Mouse (Mus musculus) gastrocnemius, adult 2 months (tissue): ENCODE results near the gene Gpbar1. TPM values are rescaled to one million over a fixed set of nuclear protein-coding genes. Genes with fewer than 3 reads are reported as not detected.
A peak's percentile ranks its signal among the peaks of the same experiment; 100 is the strongest.
"Not testable (repeated sequence)": the region's sequence is repeated elsewhere in the genome, so short reads cannot be mapped to it uniquely, and the experiment has no call there.

ENCODE experiments used
- DNase-seq: peaks from one replicate; pipeline ENCODE4 v3.0.0; 2022
- H3K27ac ChIP-seq: fragments of 200-600 bp; 2 replicates; pipeline ENCODE4 v1.8.1; 2022; ENCODE audit warnings: mild to moderate bottlenecking
- H3K4me3 ChIP-seq: fragments of 200-600 bp; 2 replicates; pipeline ENCODE4 v1.8.1; 2022; ENCODE audit warnings: mild to moderate bottlenecking, moderate library complexity
- CTCF ChIP-seq: fragments of 200-600 bp; IDR thresholded peaks from 2 replicates; pipeline ENCODE4 v1.8.1; 2022; ENCODE audit warnings: antibody characterized with exemption, mild to moderate bottlenecking, moderate library complexity
- intact Hi-C: fragments of 180-260 bp; cut with DNase I; formaldehyde crosslinking; loops from one replicate; pipeline ENCODE4 v1.15.1; 2025
- total RNA-seq, 2 experiments: library from RNA; stranded (reverse); gene quantifications; 2 replicates each; pipeline ENCODE4 v1.2.3; 2021

The Gpbar1 gene
- total RNA-seq, 2 experiments from 2014 or later: not detected

DNA sequence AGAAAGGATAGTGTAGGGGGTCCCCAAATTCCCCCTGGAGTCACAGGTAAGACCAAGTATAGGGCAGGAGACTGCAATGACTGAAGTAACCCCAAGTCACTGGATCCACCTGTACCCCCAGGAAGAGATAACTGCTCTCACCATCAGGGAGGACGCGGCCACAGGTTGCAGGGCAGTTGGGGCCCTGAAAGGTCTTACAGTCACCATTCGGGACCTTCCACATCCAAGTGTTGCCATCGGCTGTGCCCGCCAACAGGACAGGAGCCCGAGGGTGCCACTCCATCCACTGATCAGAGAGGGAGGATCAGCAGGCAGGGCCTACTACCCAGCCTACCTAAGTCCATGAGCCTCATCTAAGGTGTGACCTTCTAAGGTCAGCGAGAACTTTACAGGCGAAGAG, 3.5 kb downstream of the Gpbar1 start:
- intact Hi-C loops: loop anchor here (5.0 to 10.0 kb wide), 2 partner anchors 75 to 303 kb away; partner anchors contain the start of genes Bcs1l and Zfp142

DNA sequence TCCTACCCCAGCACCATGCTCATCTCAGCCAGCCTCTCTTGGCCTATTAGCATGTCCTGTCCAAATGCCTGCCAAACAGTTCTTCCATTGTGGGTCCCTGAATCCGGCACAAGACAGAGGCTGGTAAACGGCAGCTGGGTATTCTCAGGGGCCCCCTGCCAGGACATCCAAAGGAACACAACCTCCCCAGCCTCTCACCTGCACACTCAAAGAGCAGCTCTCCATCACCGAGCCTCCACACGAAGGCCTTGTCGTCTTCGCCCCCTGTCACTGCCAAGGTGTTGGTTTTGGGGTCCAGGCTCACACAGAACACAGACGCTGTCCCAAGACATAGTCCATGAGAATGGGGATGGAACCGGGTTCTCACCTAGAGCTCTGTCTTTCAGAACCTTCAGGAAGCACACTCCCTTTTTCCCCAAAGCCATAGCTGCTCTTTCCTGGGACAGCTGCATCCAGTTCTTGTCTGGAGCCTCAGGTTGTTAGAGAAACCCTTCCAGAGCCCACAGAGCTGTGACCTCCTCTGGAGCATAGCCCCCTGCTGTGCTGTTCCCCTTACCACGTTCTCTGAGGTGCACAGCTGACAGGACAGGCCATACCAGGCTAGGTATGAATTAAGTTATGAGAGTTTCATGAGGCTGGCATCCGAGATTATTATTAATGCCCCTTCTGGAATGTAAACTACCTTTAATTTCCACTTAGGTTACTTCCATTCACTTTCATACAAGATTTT, 4.7 kb downstream of the Gpbar1 start:
- DNase-seq: no peak
- no peak overlapping the region for H3K27ac ChIP-seq
- peak overlapping the region; percentile 32; the same call in 1 of the 2 replicates for H3K4me3 ChIP-seq
- intact Hi-C loops: loop anchor here (5.0 to 10.0 kb wide), 2 partner anchors 76 to 302 kb away; partner anchors contain the start of genes Bcs1l and Zfp142
- TF ChIP-seq CTCF: no peak

More for the DNA sequence above, 3.5 kb downstream of the Gpbar1 start:
- no peak for DNase-seq
- Histone ChIP-seq H3K4me3 (no peak overlapping the region), H3K27ac (no peak overlapping the region)
- TF ChIP-seq CTCF: no peak

DNA sequence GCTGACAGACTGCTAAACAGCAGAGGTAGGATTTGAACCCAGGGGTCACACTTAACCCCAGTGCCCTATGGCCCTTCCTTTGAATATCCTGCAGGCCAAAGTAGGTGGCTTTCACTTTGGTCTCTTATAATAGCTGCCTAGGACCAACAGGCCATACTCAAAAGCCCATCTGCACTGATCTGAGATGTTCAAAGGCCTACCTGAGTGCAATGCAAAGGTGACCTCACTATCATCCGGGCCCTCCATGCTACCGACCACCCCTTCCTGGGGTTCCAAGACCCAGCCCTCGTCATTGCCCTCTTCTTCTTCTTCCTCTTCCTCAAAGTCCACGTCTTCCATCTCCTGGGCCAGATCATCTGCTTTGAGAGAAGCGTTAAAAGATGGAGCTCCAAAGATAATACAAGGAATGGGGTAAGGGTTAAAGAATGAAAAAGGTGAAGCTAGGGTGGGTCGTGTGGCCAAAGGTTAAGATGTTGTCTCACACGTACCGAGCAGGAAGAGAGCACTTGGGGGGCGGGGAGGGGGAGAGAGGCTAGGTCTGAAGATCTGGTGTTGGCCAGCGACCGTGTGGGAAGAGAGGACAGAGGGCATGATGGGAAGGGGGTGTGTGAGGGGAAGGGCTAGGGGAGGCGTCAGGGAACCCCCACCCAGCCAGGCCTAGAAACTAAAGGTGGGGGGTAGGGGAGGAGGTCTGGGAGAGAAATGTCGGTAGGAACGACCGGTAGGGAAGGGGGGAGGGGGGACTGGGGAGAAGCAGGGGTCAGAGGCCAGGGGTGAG, 5.5 kb downstream of the Gpbar1 start:
- peak; percentile 69 for DNase-seq
- no peak for TF ChIP-seq CTCF
- Histone ChIP-seq H3K27ac (peak overlapping the region; percentile 96), H3K4me3 (peak overlapping the region; percentile 93)
- intact Hi-C loops: loop anchor here (2.0 to 10.0 kb wide), 3 partner anchors 47 to 301 kb away; partner anchors contain the start of genes Arpc2, Bcs1l and Zfp142

- peak; percentile 33; the same call in 1 of the 2 replicates for TF ChIP-seq CTCF
- intact Hi-C loops: loop anchor here (2.0 to 10.0 kb wide), 3 partner anchors 48 to 300 kb away; partner anchors contain the start of genes Arpc2, Bcs1l and Zfp142
- Histone ChIP-seq H3K27ac (peak within 1 kb of the TSS; percentile 96), H3K4me3 (peak within 1 kb of the TSS; percentile 93)
- peak; percentile 100 for DNase-seq
Measured at GRCm38 (mm10) chr1:74284543-74285160, 6.3 kb downstream of the Gpbar1 start, which contains the start of the genes Aamp and Pnkd. Gene Aamp (minus strand): TSS chr1:74284738. Gene Pnkd (plus strand): TSS chr1:74284930.

DNA sequence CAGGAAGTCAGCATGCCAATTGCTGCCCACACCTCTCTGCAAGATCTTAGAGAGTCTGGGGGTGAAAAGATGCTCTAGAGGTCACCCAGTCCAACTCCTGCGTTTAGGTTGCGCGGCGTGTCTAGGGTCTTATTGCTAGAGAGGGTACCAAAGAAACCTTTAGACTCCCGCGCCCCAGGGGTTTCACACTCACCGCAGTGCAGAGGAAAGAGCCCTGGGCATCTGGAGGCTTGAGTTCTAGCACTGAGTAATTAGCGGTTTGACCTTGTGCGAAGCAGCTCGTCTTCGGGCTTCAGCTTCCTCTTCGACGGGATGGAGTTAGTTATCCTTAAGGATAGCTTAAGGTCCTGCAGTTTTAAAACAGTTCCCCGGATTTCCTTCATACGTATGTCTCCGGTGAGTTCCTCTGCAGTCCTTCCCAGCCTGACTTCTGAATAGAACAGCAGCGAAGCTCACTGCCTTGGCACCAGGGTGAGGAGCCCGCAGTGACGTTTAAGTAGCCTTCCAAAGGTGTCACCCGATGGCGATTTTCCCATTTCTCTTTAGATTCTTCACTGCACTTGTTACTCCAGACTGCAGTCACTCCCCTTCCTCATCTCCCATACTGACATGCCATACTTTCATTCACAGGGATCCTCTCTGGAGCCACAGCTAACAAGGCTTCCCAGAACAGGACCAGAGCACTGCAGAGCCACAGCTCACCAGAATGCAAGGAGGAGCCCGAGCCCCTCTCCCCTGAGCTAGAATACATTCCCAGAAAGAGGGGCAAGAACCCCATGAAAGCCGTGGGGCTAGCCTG, 7.1 kb downstream of the Gpbar1 start:
- no peak for DNase-seq
- intact Hi-C loops: loop anchor here (2.0 to 10.0 kb wide), 3 partner anchors 49 to 299 kb away; partner anchors contain the start of genes Arpc2, Bcs1l and Zfp142
- TF ChIP-seq CTCF: no peak
- Histone ChIP-seq H3K27ac (peak overlapping the region; percentile 79), H3K4me3 (peak overlapping the region; percentile 79)

DNA sequence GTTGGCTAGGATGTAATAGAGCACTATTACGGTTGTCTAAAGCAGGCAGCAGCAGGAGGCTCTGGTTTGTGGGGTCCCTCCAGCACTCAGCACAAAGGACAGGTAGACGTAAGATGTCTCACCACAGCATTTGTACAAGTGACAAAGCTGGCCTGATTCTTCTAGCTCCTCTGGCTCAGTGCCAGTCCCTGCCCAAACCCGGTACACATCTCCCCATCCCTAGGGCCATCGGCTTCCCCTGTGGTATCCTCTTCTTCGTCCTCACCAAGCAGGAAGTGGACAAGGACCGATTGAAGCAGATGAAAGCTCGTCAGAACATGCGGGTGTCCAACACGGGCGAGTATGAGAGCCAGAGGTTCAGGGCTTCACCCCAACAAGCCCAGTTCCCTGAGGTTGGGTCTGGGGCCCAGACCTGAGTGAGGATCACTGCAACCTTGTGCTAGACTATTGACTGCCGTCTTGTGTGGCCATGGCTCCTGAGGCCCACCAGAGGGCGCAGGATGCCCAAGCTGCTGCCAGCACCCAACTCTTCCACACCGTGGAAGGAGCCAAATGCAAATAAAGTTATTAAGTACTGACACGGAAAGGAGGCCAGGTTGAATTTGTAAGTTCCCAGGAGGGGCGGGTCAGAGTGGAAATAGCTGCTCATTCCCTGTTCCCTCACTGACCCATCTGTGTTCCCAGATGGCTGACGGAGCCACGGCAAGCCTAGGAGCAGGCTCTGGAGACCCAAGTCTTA, 8.7 kb downstream of the Gpbar1 start:
- intact Hi-C loops: loop anchor here (2.0 to 10.0 kb wide), 2 partner anchors 166 to 298 kb away; partner anchors contain the start of genes Bcs1l and Zfp142
- H3K27ac ChIP-seq: peak overlapping the region; percentile 38
- not testable (repeated sequence) for H3K4me3 ChIP-seq, DNase-seq
- TF ChIP-seq CTCF: peak; percentile 49

DNA sequence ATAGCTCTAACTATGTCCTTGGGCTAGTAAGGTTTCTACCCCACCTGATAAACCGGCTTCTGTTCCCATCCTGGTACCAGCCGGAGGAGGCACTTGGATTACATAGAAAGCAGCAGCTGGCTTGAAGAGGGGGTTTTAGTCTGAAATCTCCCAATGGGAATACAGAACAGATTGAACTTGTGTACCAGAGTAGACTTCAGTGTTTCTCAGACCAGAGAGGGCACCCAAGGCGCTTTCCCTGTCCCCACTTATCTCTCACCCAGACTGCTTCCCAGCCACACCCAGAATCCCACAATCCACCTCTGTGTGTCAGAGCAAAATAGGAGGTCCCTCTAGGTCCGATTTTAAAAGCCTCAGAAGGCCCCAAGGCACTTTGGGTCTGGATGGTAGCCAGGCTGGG, 10.0 kb downstream of the Gpbar1 start:
- intact Hi-C loops: loop anchor here (10.0 kb wide), 1 partner anchor 296 kb away; the partner anchor contains the start of genes Bcs1l and Zfp142
- no peak for TF ChIP-seq CTCF
- H3K4me3 ChIP-seq: no peak overlapping the region
- DNase-seq: no peak
- peak overlapping the region; percentile 31; the same call in 1 of the 2 replicates for H3K27ac ChIP-seq

DNA sequence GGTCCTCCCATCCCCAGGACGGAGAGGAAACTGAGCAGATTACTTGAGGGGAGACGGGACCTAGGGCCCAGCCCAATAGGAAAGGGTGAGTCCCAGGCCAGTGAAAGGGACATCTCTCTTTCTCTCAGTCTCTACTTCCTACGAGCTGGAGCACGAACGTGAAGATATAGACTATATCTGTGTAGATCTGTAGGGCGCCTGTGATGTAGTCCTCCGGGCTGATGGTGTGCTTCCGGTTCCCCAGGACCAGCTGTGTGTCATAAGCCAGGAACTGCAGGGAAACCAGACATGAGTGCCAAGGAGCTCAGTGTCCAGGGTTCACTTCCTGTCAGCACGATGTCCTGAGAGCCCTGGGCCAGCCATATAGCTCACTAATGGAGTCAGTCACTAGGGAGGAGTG, 10.9 kb downstream of the Gpbar1 start:
- Histone ChIP-seq H3K4me3 (no peak overlapping the region), H3K27ac (peak overlapping the region; percentile 56)
- TF ChIP-seq CTCF: no peak
- no peak for DNase-seq
- intact Hi-C loops: loop anchor here (10.0 kb wide), 1 partner anchor 296 kb away; the partner anchor contains the start of genes Bcs1l and Zfp142

- H3K27ac ChIP-seq: peak overlapping the region; percentile 56
- TF ChIP-seq CTCF: no peak
- no peak for DNase-seq
- intact Hi-C loops: loop anchor here (10.0 kb wide), 1 partner anchor 295 kb away; the partner anchor contains the start of genes Bcs1l and Zfp142
- H3K4me3 ChIP-seq: no peak overlapping the region
Measured at GRCm38 (mm10) chr1:74289740-74290139, 11.4 kb downstream of the Gpbar1 start.

GRCm38 (mm10) chr1:74290141-74290540, 11.8 kb downstream of the Gpbar1 start:
- intact Hi-C loops: no loop called here
- no peak for DNase-seq
- no peak overlapping the region for H3K4me3 ChIP-seq

More at GRCm38 (mm10) chr1:74290141-74290540, 11.8 kb downstream of the Gpbar1 start:
- no peak for TF ChIP-seq CTCF
- H3K27ac ChIP-seq: peak overlapping the region; percentile 56
